Mouse (Mus musculus) cortical plate, adult 2 months (tissue): ENCODE measurements around the gene Tbc1d8.

Experiments
- CTCF ChIP-seq: fragments of 200-500 bp; IDR thresholded peaks from 2 replicates; pipeline ENCODE4 v1.5.1; 2011; ENCODE audit warnings: mild to moderate bottlenecking, control low read depth, low read length; ENCODE audit not compliant: insufficient read depth; ENCODE audit errors: extremely low read depth
- POLR2A ChIP-seq: fragments of 200-500 bp; IDR thresholded peaks from 2 replicates; pipeline ENCODE4 v1.6.1; 2011; ENCODE audit warnings: mild to moderate bottlenecking, low read length, control low read depth; ENCODE audit not compliant: insufficient read depth; ENCODE audit errors: extremely low read depth

- TF ChIP-seq POLR2A (no peak), CTCF (no peak)
Observed at GRCm38 (mm10) chr1:39505600-39505999, 27.0 kb upstream of the Tbc1d8 start.
